Mouse (Mus musculus) stomach, postnatal 0 days (tissue): ENCODE measurements around the gene Ankib1.
"Not testable (repeated sequence)": the region's sequence is repeated elsewhere in the genome, so short reads cannot be mapped to it uniquely, and the experiment has no call there.

Source experiments
- CTCF ChIP-seq: IDR thresholded peaks from 2 replicates; pipeline ENCODE4 v1.5.1; 2016; ENCODE audit warnings: antibody characterized with exemption, low read depth, mild to moderate bottlenecking, moderate library complexity
- EP300 ChIP-seq: optimal IDR thresholded peaks from 2 replicates; pipeline ENCODE3; 2016; ENCODE audit warnings: antibody characterized with exemption

- TF ChIP-seq CTCF, EP300: not testable (repeated sequence)
Measured at GRCm38 (mm10) chr5:3732846-3733245, 69.9 kb downstream of the Ankib1 start.
